Mouse (Mus musculus) liver, embryonic 13.5 days (tissue): Measurements from ENCODE around the gene Tmem51. TPM values are rescaled to one million over a fixed set of nuclear protein-coding genes. Genes with fewer than 3 reads are reported as not detected.

Source experiments
- ATAC-seq: fragments of 200-750 bp; cut with Nextera tagmentation; 2 replicates; pipeline ENCODE4 v1.8.0; 2017; ENCODE audit warnings: low read depth, mild to moderate bottlenecking, moderate number of reproducible peaks, moderate library complexity
- DNase-seq: peaks from one replicate; pipeline ENCODE4 v3.0.0; 2022
- H3K27ac ChIP-seq: fragments of 300-500 bp; sonication (generic); 2 replicates; pipeline ENCODE4 v1.5.1; 2015; ENCODE audit warnings: moderate library complexity, mild to moderate bottlenecking, inconsistent platforms
- H3K27me3 ChIP-seq: fragments of 300-500 bp; sonication (generic); 2 replicates; pipeline ENCODE4 v1.6.1; 2015; ENCODE audit warnings: mild to moderate bottlenecking, inconsistent platforms
- H3K36me3 ChIP-seq: fragments of 300-500 bp; sonication (generic); 2 replicates; pipeline ENCODE4 v1.6.1; 2015; ENCODE audit warnings: mild to moderate bottlenecking, inconsistent platforms
- H3K4me1 ChIP-seq: fragments of 300-500 bp; sonication (generic); replicated peaks from 2 replicates; pipeline ENCODE4 v1.6.1; 2015; ENCODE audit warnings: inconsistent platforms
- H3K4me2 ChIP-seq: fragments of 300-500 bp; sonication (generic); 2 replicates; pipeline ENCODE4 v1.6.1; 2015; ENCODE audit warnings: inconsistent platforms, mild to moderate bottlenecking, moderate library complexity
- H3K4me3 ChIP-seq: fragments of 300-500 bp; sonication (generic); replicated peaks from 2 replicates; pipeline ENCODE4 v1.5.1; 2015; ENCODE audit warnings: mild to moderate bottlenecking, inconsistent platforms
- H3K9ac ChIP-seq: fragments of 300-500 bp; sonication (generic); 2 replicates; pipeline ENCODE4 v1.6.1; 2015; ENCODE audit warnings: mild to moderate bottlenecking, inconsistent platforms
- H3K9me3 ChIP-seq: fragments of 300-500 bp; sonication (generic); replicated peaks from 2 replicates; pipeline ENCODE4 v1.6.1; 2016; ENCODE audit warnings: inconsistent platforms
- WGBS: fragments of 180-500 bp; shearing (Covaris S2); methylation state at CpG from one replicate; pipeline ENCODE4 v1.1.7; 2015; ENCODE audit not compliant: insufficient replicate concordance; 5-methylcytosine and 5-hydroxymethylcytosine counted together
- polyA plus RNA-seq: library from polyadenylated mRNA; unstranded; fragments of >200 nt; fragmentation: Nextera tagmentation; extraction: Ambion mirVana; gene quantifications from 2 replicates; pipeline ENCODE4 v1.2.1, GENCODE M21; 2015

The Tmem51 gene
- polyA plus RNA-seq, 1 experiment from 2014 or later, result 13.5 TPM

GRCm38 (mm10) chr4:142095513-142096241, 11.6 kb upstream of the Tmem51 start:
- no peak overlapping the region for H3K4me2 ChIP-seq
- H3K4me1 ChIP-seq, result peaks cover 17% of the 10 kb centered on the region
- H3K36me3 ChIP-seq, result no peaks in the 10 kb centered on the region
- no peaks in the 10 kb centered on the region for H3K27me3 ChIP-seq
- no peaks in the 10 kb centered on the region for H3K9me3 ChIP-seq
- WGBS, result 49% methylated on average over 15 of the region's 15 CpGs
- no peak overlapping the region for H3K27ac ChIP-seq
- H3K9ac ChIP-seq, result no peak overlapping the region
- no peak for ATAC-seq
- no peak overlapping the region for H3K4me3 ChIP-seq
- no peak for DNase-seq

GRCm38 (mm10) chr4:142094386-142094785, 10.3 kb upstream of the Tmem51 start:
- ATAC-seq (0 out of 2 replicates have a peak, but pooled peaks have one; percentile 19), DNase-seq (no peak)
- Histone ChIP-seq H3K4me1 (peaks cover 17% of the 10 kb centered on the region), H3K9me3 (no peaks in the 10 kb centered on the region), H3K4me3 (no peak overlapping the region), H3K9ac (no peak overlapping the region), H3K36me3 (no peaks in the 10 kb centered on the region), H3K4me2 (no peak overlapping the region), H3K27me3 (no peaks in the 10 kb centered on the region), H3K27ac (no peak overlapping the region)
- WGBS, result 54% methylated on average over 11 of the region's 11 CpGs

GRCm38 (mm10) chr4:142091100-142091499, 7.0 kb upstream of the Tmem51 start:
- Histone ChIP-seq H3K4me2 (no peak overlapping the region), H3K27me3 (peaks cover 7% of the 10 kb centered on the region; the same call in 1 of the 2 replicates), H3K9ac (no peak overlapping the region), H3K27ac (no peak overlapping the region), H3K4me3 (no peak overlapping the region), H3K9me3 (no peaks in the 10 kb centered on the region), H3K4me1 (peaks cover 8% of the 10 kb centered on the region; the same call in 1 of the 2 replicates), H3K36me3 (no peaks in the 10 kb centered on the region)
- DNase-seq (no peak), ATAC-seq (no peak)
- 51% methylated on average over 2 of the region's 2 CpGs for WGBS

GRCm38 (mm10) chr4:142089966-142090365, 5.9 kb upstream of the Tmem51 start:
- Histone ChIP-seq H3K27me3 (peaks cover 18% of the 10 kb centered on the region), H3K9me3 (no peaks in the 10 kb centered on the region), H3K9ac (no peak overlapping the region), H3K4me1 (peaks cover 4% of the 10 kb centered on the region; the same call in 1 of the 2 replicates), H3K27ac (no peak overlapping the region), H3K4me3 (no peak overlapping the region), H3K4me2 (no peak overlapping the region), H3K36me3 (no peaks in the 10 kb centered on the region)
- ATAC-seq (no peak), DNase-seq (no peak)
- 55% methylated on average over 6 of the region's 6 CpGs for WGBS

- 50% methylated on average over 6 of the region's 6 CpGs for WGBS
- Histone ChIP-seq H3K9me3 (no peaks in the 10 kb centered on the region), H3K4me3 (no peak overlapping the region), H3K27me3 (peaks cover 29% of the 10 kb centered on the region), H3K9ac (no peak overlapping the region), H3K27ac (no peak overlapping the region), H3K4me1 (peaks cover 4% of the 10 kb centered on the region; the same call in 1 of the 2 replicates), H3K36me3 (no peaks in the 10 kb centered on the region), H3K4me2 (no peak overlapping the region)
- no peak for DNase-seq
- no peak for ATAC-seq
Measured at GRCm38 (mm10) chr4:142088836-142089235, 4.7 kb upstream of the Tmem51 start.

- WGBS, result 52% methylated on average over 4 of the region's 4 CpGs
- Histone ChIP-seq H3K27me3 (peaks cover 33% of the 10 kb centered on the region), H3K4me3 (no peak overlapping the region), H3K4me2 (no peak overlapping the region), H3K27ac (no peak overlapping the region), H3K9ac (no peak overlapping the region), H3K36me3 (no peaks in the 10 kb centered on the region), H3K4me1 (peaks cover 4% of the 10 kb centered on the region; the same call in 1 of the 2 replicates), H3K9me3 (no peaks in the 10 kb centered on the region)
- no peak for DNase-seq
- ATAC-seq, result no peak
Measured at GRCm38 (mm10) chr4:142088409-142088808, 4.3 kb upstream of the Tmem51 start.

GRCm38 (mm10) chr4:142084936-142085563, 946 bp upstream of the Tmem51 start:
- 8% methylated on average over 20 of the region's 20 CpGs for WGBS
- H3K9me3 ChIP-seq, result no peaks in the 10 kb centered on the region
- no peaks in the 10 kb centered on the region for H3K36me3 ChIP-seq
- H3K27ac ChIP-seq, result peak overlapping the region; percentile 58
- peaks cover 51% of the 10 kb centered on the region for H3K27me3 ChIP-seq
- DNase-seq, result no peak
- no peak for ATAC-seq
- peak overlapping the region; percentile 64; the same call in 1 of the 2 replicates for H3K9ac ChIP-seq
- H3K4me3 ChIP-seq, result peak overlapping the region; percentile 57
- peak overlapping the region; percentile 62 for H3K4me2 ChIP-seq
- H3K4me1 ChIP-seq, result peaks cover 31% of the 10 kb centered on the region

GRCm38 (mm10) chr4:142083762-142084130, 358 bp downstream of the Tmem51 start:
- WGBS, result 0% methylated on average over 26 of the region's 29 CpGs
- H3K9me3 ChIP-seq, result no peaks in the 10 kb centered on the region
- H3K9ac ChIP-seq, result peak overlapping the region; percentile 64
- H3K4me1 ChIP-seq, result peaks cover 40% of the 10 kb centered on the region
- peaks cover 58% of the 10 kb centered on the region for H3K27me3 ChIP-seq
- peak overlapping the region; percentile 65 for H3K27ac ChIP-seq
- peak overlapping the region; percentile 62 for H3K4me2 ChIP-seq
- DNase-seq, result no peak
- ATAC-seq, result peak; percentile 39
- H3K4me3 ChIP-seq, result peak overlapping the region; percentile 57
- no peaks in the 10 kb centered on the region for H3K36me3 ChIP-seq

- ATAC-seq (no peak), DNase-seq (no peak)
- Histone ChIP-seq H3K4me3 (peak overlapping the region; percentile 57), H3K4me2 (peak overlapping the region; percentile 62), H3K9ac (peak overlapping the region; percentile 64; the same call in 1 of the 2 replicates), H3K9me3 (no peaks in the 10 kb centered on the region), H3K4me1 (peaks cover 44% of the 10 kb centered on the region), H3K27ac (no peak overlapping the region), H3K27me3 (peaks cover 58% of the 10 kb centered on the region), H3K36me3 (no peaks in the 10 kb centered on the region)
- 43% methylated on average over 6 of the region's 6 CpGs for WGBS
Measured at GRCm38 (mm10) chr4:142083193-142083592, 911 bp downstream of the Tmem51 start.

GRCm38 (mm10) chr4:142082703-142083102, 1.4 kb downstream of the Tmem51 start:
- 54% methylated on average over 4 of the region's 4 CpGs for WGBS
- no peak for DNase-seq
- no peaks in the 10 kb centered on the region for H3K9me3 ChIP-seq
- ATAC-seq, result no peak
- no peak overlapping the region for H3K9ac ChIP-seq
- peak overlapping the region; percentile 62 for H3K4me2 ChIP-seq
- H3K27ac ChIP-seq, result no peak overlapping the region
- peaks cover 49% of the 10 kb centered on the region for H3K4me1 ChIP-seq
- no peaks in the 10 kb centered on the region for H3K36me3 ChIP-seq
- peak overlapping the region; percentile 57; the same call in 1 of the 2 replicates for H3K4me3 ChIP-seq
- peaks cover 58% of the 10 kb centered on the region for H3K27me3 ChIP-seq

- Histone ChIP-seq H3K27me3 (peaks cover 60% of the 10 kb centered on the region), H3K4me2 (peak overlapping the region; percentile 62; the same call in 1 of the 2 replicates), H3K27ac (peak overlapping the region; percentile 43; the same call in 1 of the 2 replicates), H3K9ac (no peak overlapping the region), H3K36me3 (no peaks in the 10 kb centered on the region), H3K4me3 (no peak overlapping the region), H3K4me1 (peaks cover 59% of the 10 kb centered on the region), H3K9me3 (no peaks in the 10 kb centered on the region)
- ATAC-seq (no peak), DNase-seq (no peak)
- WGBS, result 42% methylated on average over 13 of the region's 13 CpGs
Measured at GRCm38 (mm10) chr4:142081631-142082283, 2.3 kb downstream of the Tmem51 start.
